Mouse (Mus musculus) spleen, adult 18-20 months (tissue): ENCODE measurements around the gene Meis3.

Experiments
- DNase-seq, 2 experiments: peaks; one replicate each; pipeline ENCODE4 v3.0.0; 2022; ENCODE audit warnings: mixed read lengths in 2 of 2

The Meis3 gene

GRCm38 (mm10) chr7:16160702-16161101 lies 14.2 kb upstream of the Meis3 start:
- no peak for DNase-seq

- no peak for DNase-seq
These were observed 13.6 kb upstream of the Meis3 start for GRCm38 (mm10) chr7:16161302-16161701.

- no peak for DNase-seq
These were observed 12.9 kb upstream of the Meis3 start for GRCm38 (mm10) chr7:16162036-16162435.

- DNase-seq: no peak
These were observed 2.7 kb upstream of the Meis3 start for GRCm38 (mm10) chr7:16172141-16172581.

GRCm38 (mm10) chr7:16172586-16173140 lies 2.2 kb upstream of the Meis3 start:
- no peak for DNase-seq

- no peak for DNase-seq
These were observed 1.7 kb upstream of the Meis3 start for GRCm38 (mm10) chr7:16173146-16173545.

- no peak for DNase-seq
These were observed 647 bp downstream of the Meis3 start for GRCm38 (mm10) chr7:16175542-16175931.

- no peak for DNase-seq
These were observed 3.2 kb downstream of the Meis3 start for GRCm38 (mm10) chr7:16178114-16178513.

GRCm38 (mm10) chr7:16183663-16184062 lies 8.8 kb downstream of the Meis3 start:
- DNase-seq: peak in 1 of 2 experiments; percentile 47

- no peak for DNase-seq
These were observed 12.6 kb downstream of the Meis3 start for GRCm38 (mm10) chr7:16187494-16187893.

- peak; percentile 49 to 79 for DNase-seq
These were observed 17.4 kb downstream of the Meis3 start for GRCm38 (mm10) chr7:16192315-16192714.

- DNase-seq: no peak
These were observed 18.8 kb downstream of the Meis3 start for GRCm38 (mm10) chr7:16193702-16194101.

- DNase-seq: no peak
These were observed 21.7 kb downstream of the Meis3 start for GRCm38 (mm10) chr7:16196616-16197015.

- DNase-seq: peak; percentile 43 to 49
These were observed 22.3 kb downstream of the Meis3 start for GRCm38 (mm10) chr7:16197166-16197565.

- DNase-seq: no peak
These were observed 23.6 kb downstream of the Meis3 start for GRCm38 (mm10) chr7:16198540-16198939.

- DNase-seq: no peak
These were observed 26.2 kb downstream of the Meis3 start for GRCm38 (mm10) chr7:16201136-16201535.

- DNase-seq: no peak
These were observed 28.0 kb downstream of the Meis3 start for GRCm38 (mm10) chr7:16202756-16203504.

GRCm38 (mm10) chr7:16203505-16203903 lies 28.6 kb downstream of the Meis3 start:
- DNase-seq: no peak

GRCm38 (mm10) chr7:16204791-16205190 lies 29.9 kb downstream of the Meis3 start:
- no peak for DNase-seq

GRCm38 (mm10) chr7:16207076-16207475 lies 32.2 kb downstream of the Meis3 start:
- DNase-seq: no peak

- DNase-seq: no peak
These were observed 32.6 kb downstream of the Meis3 start for GRCm38 (mm10) chr7:16207496-16207895.

GRCm38 (mm10) chr7:16208781-16209665 lies 34.1 kb downstream of the Meis3 start:
- no peak for DNase-seq

- no peak for DNase-seq
These were observed 36.0 kb downstream of the Meis3 start for GRCm38 (mm10) chr7:16210862-16211365.
